Mouse (Mus musculus): ENCODE measurements around the gene Pde3a. TPM values are rescaled to one million over a fixed set of nuclear protein-coding genes. Genes with fewer than 3 reads are reported as not detected.

Pde3a gene
- polyA plus RNA-seq, 1 experiment = 22.7 TPM

- H3K4me1 ChIP-seq (ENCODE audit: control insufficient read depth, insufficient read depth, low read length) = peaks cover 2% of the 10 kb centered on the region; the same call in 1 of the 2 replicates
- TF ChIP-seq CTCF (IDR thresholded peaks at IDR 0.05; ENCODE audit: insufficient read depth, low read length) (peak; percentile 50), POLR2A (IDR thresholded peaks at IDR 0.05; ENCODE audit: borderline replicate concordance, extremely low read depth, low read depth, low read length) (no peak)
- DNase-seq = no peak
- 56% methylated on average over 2 of the region's 2 CpGs for WGBS
- H3K4me3 ChIP-seq (replicated peaks; ENCODE audit: extremely low read depth, low read depth, low read length) = no peak overlapping the region
These were observed 123.6 kb downstream of the Pde3a start for GRCm38 (mm10) chr6:141372697-141373096.

- Histone ChIP-seq H3K4me3 (replicated peaks; ENCODE audit: extremely low read depth, low read depth, low read length) (no peak overlapping the region), H3K4me1 (ENCODE audit: control insufficient read depth, insufficient read depth, low read length) (peaks cover 2% of the 10 kb centered on the region; the same call in 1 of the 2 replicates)
- no peak for DNase-seq
- WGBS = 51% methylated on average over 2 of the region's 2 CpGs
- TF ChIP-seq POLR2A (IDR thresholded peaks at IDR 0.05; ENCODE audit: borderline replicate concordance, extremely low read depth, low read depth, low read length) = no peak
- TF ChIP-seq CTCF (IDR thresholded peaks at IDR 0.05; ENCODE audit: insufficient read depth, low read length) = no peak
These were observed 125.5 kb downstream of the Pde3a start for GRCm38 (mm10) chr6:141374469-141375057.

- Histone ChIP-seq H3K4me3 (replicated peaks; ENCODE audit: extremely low read depth, low read depth, low read length) (no peak overlapping the region), H3K4me1 (ENCODE audit: control insufficient read depth, insufficient read depth, low read length) (peaks cover 2% of the 10 kb centered on the region; the same call in 1 of the 2 replicates)
- peak; percentile 39; the same call in 1 of the 2 replicates for TF ChIP-seq CTCF (IDR thresholded peaks at IDR 0.05; ENCODE audit: insufficient read depth, low read length)
- TF ChIP-seq POLR2A (IDR thresholded peaks at IDR 0.05; ENCODE audit: borderline replicate concordance, extremely low read depth, low read depth, low read length) = no peak
- no peak for DNase-seq
- WGBS = 50% methylated on average over 4 of the region's 4 CpGs
These were observed 126.1 kb downstream of the Pde3a start for GRCm38 (mm10) chr6:141375155-141375554.

- WGBS = 25% methylated on average over 12 of the region's 12 CpGs
- Histone ChIP-seq H3K4me1 (ENCODE audit: control insufficient read depth, insufficient read depth, low read length) (peaks cover 18% of the 10 kb centered on the region), H3K4me3 (replicated peaks; ENCODE audit: extremely low read depth, low read depth, low read length) (peak overlapping the region; percentile 13)
- TF ChIP-seq POLR2A (IDR thresholded peaks at IDR 0.05; ENCODE audit: borderline replicate concordance, extremely low read depth, low read depth, low read length) (no peak), CTCF (IDR thresholded peaks at IDR 0.05; ENCODE audit: insufficient read depth, low read length) (no peak)
- no peak for DNase-seq
These were observed 131.9 kb downstream of the Pde3a start for GRCm38 (mm10) chr6:141380927-141381326.

GRCm38 (mm10) chr6:141381473-141381872 is 132.4 kb downstream of the Pde3a start:
- WGBS = 23% methylated on average over 8 of the region's 8 CpGs
- no peak for DNase-seq
- Histone ChIP-seq H3K4me3 (replicated peaks; ENCODE audit: extremely low read depth, low read depth, low read length) (no peak overlapping the region), H3K4me1 (ENCODE audit: control insufficient read depth, insufficient read depth, low read length) (peaks cover 18% of the 10 kb centered on the region)
- no peak for TF ChIP-seq POLR2A (IDR thresholded peaks at IDR 0.05; ENCODE audit: borderline replicate concordance, extremely low read depth, low read depth, low read length)
- TF ChIP-seq CTCF (IDR thresholded peaks at IDR 0.05; ENCODE audit: insufficient read depth, low read length) = no peak

GRCm38 (mm10) chr6:141381881-141382370 is 132.9 kb downstream of the Pde3a start:
- Histone ChIP-seq H3K4me1 (ENCODE audit: control insufficient read depth, insufficient read depth, low read length) (peaks cover 18% of the 10 kb centered on the region), H3K4me3 (replicated peaks; ENCODE audit: extremely low read depth, low read depth, low read length) (no peak overlapping the region)
- DNase-seq = no peak
- TF ChIP-seq POLR2A (IDR thresholded peaks at IDR 0.05; ENCODE audit: borderline replicate concordance, extremely low read depth, low read depth, low read length) = no peak
- no peak for TF ChIP-seq CTCF (IDR thresholded peaks at IDR 0.05; ENCODE audit: insufficient read depth, low read length)
- 80% methylated on average over 4 of the region's 4 CpGs for WGBS

- no peak for DNase-seq
- TF ChIP-seq POLR2A (IDR thresholded peaks at IDR 0.05; ENCODE audit: borderline replicate concordance, extremely low read depth, low read depth, low read length) (no peak), CTCF (IDR thresholded peaks at IDR 0.05; ENCODE audit: insufficient read depth, low read length) (no peak)
- no peaks in the 10 kb centered on the region for H3K4me1 ChIP-seq (ENCODE audit: control insufficient read depth, insufficient read depth, low read length)
- WGBS = 56% methylated on average over 5 of the region's 5 CpGs
- no peak overlapping the region for H3K4me3 ChIP-seq (replicated peaks; ENCODE audit: extremely low read depth, low read depth, low read length)
These were observed 139.0 kb downstream of the Pde3a start for GRCm38 (mm10) chr6:141388104-141388503.

GRCm38 (mm10) chr6:141395926-141396325 is 146.9 kb downstream of the Pde3a start:
- TF ChIP-seq CTCF (IDR thresholded peaks at IDR 0.05; ENCODE audit: insufficient read depth, low read length) = no peak
- TF ChIP-seq POLR2A (IDR thresholded peaks at IDR 0.05; ENCODE audit: borderline replicate concordance, extremely low read depth, low read depth, low read length) = no peak
- DNase-seq = no peak
- WGBS = 59% methylated on average over 3 of the region's 3 CpGs
- Histone ChIP-seq H3K4me1 (ENCODE audit: control insufficient read depth, insufficient read depth, low read length) (no peaks in the 10 kb centered on the region; the same call in 1 of the 2 replicates), H3K4me3 (replicated peaks; ENCODE audit: extremely low read depth, low read depth, low read length) (no peak overlapping the region)

GRCm38 (mm10) chr6:141399411-141399810 is 150.3 kb downstream of the Pde3a start:
- TF ChIP-seq CTCF (IDR thresholded peaks at IDR 0.05; ENCODE audit: insufficient read depth, low read length) (no peak), POLR2A (IDR thresholded peaks at IDR 0.05; ENCODE audit: borderline replicate concordance, extremely low read depth, low read depth, low read length) (no peak)
- DNase-seq = no peak

GRCm38 (mm10) chr6:141403943-141404342 is 154.9 kb downstream of the Pde3a start:
- H3K4me1 ChIP-seq (ENCODE audit: control insufficient read depth, insufficient read depth, low read length) = peaks cover 2% of the 10 kb centered on the region
- TF ChIP-seq POLR2A (IDR thresholded peaks at IDR 0.05; ENCODE audit: borderline replicate concordance, extremely low read depth, low read depth, low read length) = no peak
- no peak for TF ChIP-seq CTCF (IDR thresholded peaks at IDR 0.05; ENCODE audit: insufficient read depth, low read length)
- DNase-seq = no peak
- 65% methylated on average over 2 of the region's 2 CpGs for WGBS
- no peak overlapping the region for H3K4me3 ChIP-seq (replicated peaks; ENCODE audit: extremely low read depth, low read depth, low read length)

More at GRCm38 (mm10) chr6:141399411-141399810, 150.3 kb downstream of the Pde3a start:
- no peaks in the 10 kb centered on the region; the same call in 1 of the 2 replicates for H3K4me1 ChIP-seq (ENCODE audit: control insufficient read depth, insufficient read depth, low read length)
- H3K4me3 ChIP-seq (replicated peaks; ENCODE audit: extremely low read depth, low read depth, low read length) = no peak overlapping the region
- WGBS = 28% methylated on average over 4 of the region's 4 CpGs
